Mouse (Mus musculus): ENCODE measurements around the gene Fam122a. TPM values are rescaled to one million over a fixed set of nuclear protein-coding genes. Genes with fewer than 3 reads are reported as not detected.
A peak's percentile ranks its signal among the peaks of the same experiment; 100 is the strongest.

The Fam122a gene
- polyA plus RNA-seq (2012; rRNA removed) = 21.6 and 23.4 TPM in 2 replicates

DNA sequence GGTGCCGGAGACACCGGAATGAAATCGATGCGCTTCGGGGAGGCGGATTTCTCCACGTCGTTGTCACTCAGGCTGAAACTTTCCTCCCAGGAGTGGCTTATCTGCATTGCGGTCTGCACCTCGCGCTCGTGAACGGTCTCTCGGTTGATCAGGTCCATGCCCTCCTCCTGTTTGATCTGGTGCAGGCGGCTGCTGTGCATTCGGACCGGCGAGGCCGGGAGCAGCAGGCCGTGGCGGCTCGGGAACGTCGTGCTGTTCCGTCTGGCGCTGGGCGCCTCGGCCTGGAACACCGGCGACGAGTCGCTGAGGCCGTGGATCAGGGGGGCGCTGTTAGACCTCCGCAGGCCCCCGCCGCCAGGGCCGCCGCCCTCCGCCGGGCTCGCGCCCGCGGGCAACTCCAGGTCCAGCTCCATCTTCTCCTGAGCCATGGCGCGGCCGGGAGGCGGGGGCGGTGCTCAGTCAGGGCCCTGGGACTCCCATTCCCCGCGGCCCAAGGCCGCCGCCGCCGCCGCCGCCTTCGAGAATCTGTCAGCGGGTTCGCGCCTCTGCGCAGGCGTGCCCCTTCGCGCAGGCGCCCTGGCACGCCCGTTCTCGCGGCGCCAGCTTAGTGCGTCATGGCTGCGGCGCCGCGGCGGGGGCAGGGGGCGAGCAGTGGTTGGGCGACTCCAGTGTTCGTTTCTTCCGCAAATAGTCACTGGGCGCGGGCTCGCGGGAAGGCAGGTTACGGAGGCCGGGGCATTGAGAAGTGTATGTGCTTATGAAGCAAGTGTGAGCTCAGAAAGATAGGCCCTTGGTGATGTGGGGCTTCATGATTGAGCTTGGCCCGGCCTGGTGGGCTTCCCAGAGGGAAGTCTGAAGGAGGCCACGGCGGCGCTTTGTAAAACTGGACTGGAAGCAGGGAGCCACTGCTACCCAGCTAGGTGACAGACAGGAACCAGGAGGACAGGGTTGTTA lies at the start of gene Fam122a:
Gene Fam122a, minus strand, starts transcription at position 428 of the 954 bp plus-strand sequence.
- Histone ChIP-seq H3K4me1 (ENCODE audit: control insufficient read depth, insufficient read depth, low read length) (0 out of 2 replicates have a peak, but pooled peaks cover 3% of the 10 kb centered on the region), H3K27ac (ENCODE audit: insufficient read depth, low read length) (peak within 1 kb of the TSS; percentile 96), H3K4me3 (ENCODE audit: insufficient read depth, low read length) (peak within 1 kb of the TSS; percentile 98)
- TF ChIP-seq CTCF (IDR thresholded peaks at IDR 0.05; ENCODE audit: extremely low read depth, insufficient read depth, low read length) = no peak
- TF ChIP-seq POLR2A (IDR thresholded peaks at IDR 0.05; ENCODE audit: extremely low read depth, insufficient read depth, low read length) = peak; percentile 65

DNA sequence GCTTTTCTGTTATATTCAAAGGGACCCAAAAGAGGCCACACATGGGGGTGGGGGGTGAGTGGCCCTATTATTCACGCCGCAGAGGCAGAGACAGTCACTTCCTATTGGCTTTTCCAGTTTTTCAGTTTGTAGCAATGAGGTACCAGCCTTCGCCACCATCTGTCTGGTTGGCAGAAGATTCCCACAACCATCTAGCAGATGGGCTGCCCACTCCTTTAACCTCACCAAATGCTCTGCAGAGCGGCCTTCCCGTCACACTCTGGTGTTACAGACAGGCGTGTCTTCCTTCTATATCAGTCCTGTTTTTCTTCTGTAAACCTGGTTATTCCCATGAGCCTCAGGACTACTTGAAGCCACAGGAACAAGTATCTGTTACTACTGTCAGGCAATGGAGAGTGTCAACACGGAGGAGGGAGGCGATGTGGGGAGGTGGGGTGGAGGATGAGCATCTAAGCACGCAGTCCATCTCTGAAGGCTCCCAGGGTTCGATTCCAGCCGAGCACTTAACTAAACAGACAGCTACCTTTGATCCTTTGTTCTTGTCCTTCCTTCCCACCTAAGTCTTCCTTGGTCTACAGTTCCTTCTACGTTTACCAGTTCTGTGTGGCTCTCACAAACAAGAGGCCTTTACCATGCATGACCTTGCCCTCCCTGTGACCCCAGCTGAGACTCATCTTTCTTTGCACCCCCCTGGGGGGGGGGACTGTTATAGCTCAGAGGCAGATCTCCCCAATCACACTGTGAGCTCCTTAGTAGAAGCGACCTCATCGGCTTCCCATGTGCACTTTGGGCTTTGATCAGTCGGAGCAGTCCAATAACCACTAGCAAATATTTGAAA lies 46.5 kb upstream of the Fam122a start:
- TF ChIP-seq POLR2A (IDR thresholded peaks at IDR 0.05; ENCODE audit: extremely low read depth, insufficient read depth, low read length) (no peak), CTCF (IDR thresholded peaks at IDR 0.05; ENCODE audit: extremely low read depth, insufficient read depth, low read length) (no peak)
- no peak overlapping the region for H3K27ac ChIP-seq (ENCODE audit: insufficient read depth, low read length)

DNA sequence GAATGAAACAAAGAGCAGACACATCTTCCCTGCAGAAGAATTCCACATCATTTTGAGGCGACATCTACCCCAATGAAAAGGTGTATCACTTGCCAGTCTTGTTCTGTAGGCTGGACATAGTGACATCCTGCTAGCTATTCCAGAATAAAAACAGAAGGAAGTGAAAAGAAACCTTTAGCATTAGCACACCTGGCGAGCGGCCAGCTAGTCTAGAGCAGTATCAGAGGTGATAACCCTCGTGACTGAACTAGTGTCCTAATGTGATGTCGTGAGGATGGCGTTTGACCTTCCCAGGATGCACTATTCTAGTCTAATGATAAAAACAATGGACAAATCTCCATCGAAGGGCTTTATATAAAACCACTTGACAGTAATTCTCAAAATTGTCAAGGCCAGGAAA lies 44.8 kb upstream of the Fam122a start:
- Histone ChIP-seq H3K27ac (ENCODE audit: insufficient read depth, low read length) (no peak overlapping the region), H3K4me3 (ENCODE audit: insufficient read depth, low read length) (no peak overlapping the region)
- TF ChIP-seq CTCF (IDR thresholded peaks at IDR 0.05; ENCODE audit: extremely low read depth, insufficient read depth, low read length) (no peak), POLR2A (IDR thresholded peaks at IDR 0.05; ENCODE audit: extremely low read depth, insufficient read depth, low read length) (no peak)

More for the DNA sequence above, 46.5 kb upstream of the Fam122a start:
- H3K4me1 ChIP-seq (ENCODE audit: control insufficient read depth, insufficient read depth, low read length) = peaks cover 1% of the 10 kb centered on the region; the same call in 1 of the 2 replicates
- H3K4me3 ChIP-seq (ENCODE audit: insufficient read depth, low read length) = no peak overlapping the region

DNA sequence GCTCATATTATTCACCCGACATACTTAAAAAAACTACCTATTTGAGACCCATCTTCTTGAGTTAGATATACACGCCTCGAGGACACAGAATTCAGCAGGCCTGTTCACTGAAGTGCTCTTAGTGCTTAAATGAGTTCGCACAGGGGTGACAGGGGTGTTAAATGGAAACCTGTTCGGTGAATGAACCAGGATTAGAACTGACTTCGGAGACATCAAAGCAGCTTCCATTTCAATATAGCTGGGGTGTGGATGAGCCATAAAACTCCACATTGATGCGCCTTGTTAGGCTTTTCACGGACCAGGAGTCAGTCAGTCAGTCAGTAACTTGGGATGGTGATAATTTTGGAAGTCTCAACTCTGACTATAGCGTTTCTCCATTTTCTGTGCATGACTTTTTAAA lies 44.0 kb upstream of the Fam122a start:
- Histone ChIP-seq H3K4me3 (ENCODE audit: insufficient read depth, low read length) (no peak overlapping the region), H3K27ac (ENCODE audit: insufficient read depth, low read length) (no peak overlapping the region), H3K4me1 (ENCODE audit: control insufficient read depth, insufficient read depth, low read length) (peaks cover 1% of the 10 kb centered on the region; the same call in 1 of the 2 replicates)
- TF ChIP-seq CTCF (IDR thresholded peaks at IDR 0.05; ENCODE audit: extremely low read depth, insufficient read depth, low read length) (no peak), POLR2A (IDR thresholded peaks at IDR 0.05; ENCODE audit: extremely low read depth, insufficient read depth, low read length) (no peak)

More for the DNA sequence above, 44.8 kb upstream of the Fam122a start:
- H3K4me1 ChIP-seq (ENCODE audit: control insufficient read depth, insufficient read depth, low read length) = peaks cover 1% of the 10 kb centered on the region; the same call in 1 of the 2 replicates

DNA sequence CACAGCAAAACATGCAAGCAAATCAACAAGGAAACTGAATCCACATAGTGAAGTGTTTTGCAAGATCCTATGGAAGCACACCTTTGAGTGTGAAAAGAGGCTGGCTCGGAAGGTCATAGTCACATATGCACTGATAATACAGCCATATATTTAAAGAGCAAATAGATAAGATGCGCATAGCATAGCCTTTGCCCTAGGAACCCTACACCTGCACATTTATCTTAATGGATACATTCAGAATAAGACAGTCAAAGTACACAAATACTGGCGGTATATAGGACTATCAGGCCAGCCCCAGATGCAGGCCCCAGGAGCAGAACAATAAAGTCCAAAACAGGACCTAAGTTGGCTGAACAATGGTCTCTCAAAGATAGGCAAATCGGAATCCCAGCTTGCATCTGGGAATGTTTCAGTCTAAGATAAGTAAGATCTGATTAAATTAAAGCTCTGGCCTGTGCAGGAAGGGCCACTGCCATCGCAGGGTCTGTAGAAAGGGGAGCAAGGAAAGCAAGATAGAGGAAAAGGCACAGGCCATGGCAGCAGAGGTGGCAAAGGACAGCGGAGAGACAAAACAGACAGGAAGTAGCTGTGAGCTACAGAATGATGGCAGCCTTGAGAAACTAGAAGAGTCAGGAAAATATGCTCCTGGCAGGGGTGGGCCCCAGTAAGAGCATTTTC lies 42.7 kb upstream of the Fam122a start:
- TF ChIP-seq POLR2A (IDR thresholded peaks at IDR 0.05; ENCODE audit: extremely low read depth, insufficient read depth, low read length) (no peak), CTCF (IDR thresholded peaks at IDR 0.05; ENCODE audit: extremely low read depth, insufficient read depth, low read length) (no peak)
- no peak overlapping the region for H3K4me3 ChIP-seq (ENCODE audit: insufficient read depth, low read length)
- H3K27ac ChIP-seq (ENCODE audit: insufficient read depth, low read length) = no peak overlapping the region
- H3K4me1 ChIP-seq (ENCODE audit: control insufficient read depth, insufficient read depth, low read length) = peaks cover 1% of the 10 kb centered on the region; the same call in 1 of the 2 replicates

DNA sequence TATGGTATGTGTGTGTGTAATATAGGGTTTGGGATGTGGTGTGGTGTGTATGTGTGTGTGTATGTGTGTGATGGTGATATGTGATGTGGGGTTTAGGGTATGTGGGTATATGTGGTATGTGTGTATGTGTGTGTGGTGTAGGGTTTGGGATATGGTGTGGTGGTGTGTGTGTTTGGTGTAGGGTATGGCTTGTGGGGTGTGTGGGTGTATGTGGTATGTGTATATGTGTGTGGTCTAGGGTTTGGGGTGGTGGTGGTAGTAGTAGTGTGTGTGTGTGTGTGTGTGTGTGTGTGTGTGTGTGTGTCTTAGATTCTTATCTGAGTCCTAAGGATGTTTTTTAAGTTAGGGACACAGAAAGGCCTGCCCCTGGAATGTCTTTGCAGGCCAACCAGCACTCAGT lies 41.2 kb upstream of the Fam122a start:
- H3K4me3 ChIP-seq (ENCODE audit: insufficient read depth, low read length) = no peak overlapping the region
- H3K27ac ChIP-seq (ENCODE audit: insufficient read depth, low read length) = no peak overlapping the region
- no peaks in the 10 kb centered on the region for H3K4me1 ChIP-seq (ENCODE audit: control insufficient read depth, insufficient read depth, low read length)
- no peak for TF ChIP-seq CTCF (IDR thresholded peaks at IDR 0.05; ENCODE audit: extremely low read depth, insufficient read depth, low read length)
- no peak for TF ChIP-seq POLR2A (IDR thresholded peaks at IDR 0.05; ENCODE audit: extremely low read depth, insufficient read depth, low read length)

DNA sequence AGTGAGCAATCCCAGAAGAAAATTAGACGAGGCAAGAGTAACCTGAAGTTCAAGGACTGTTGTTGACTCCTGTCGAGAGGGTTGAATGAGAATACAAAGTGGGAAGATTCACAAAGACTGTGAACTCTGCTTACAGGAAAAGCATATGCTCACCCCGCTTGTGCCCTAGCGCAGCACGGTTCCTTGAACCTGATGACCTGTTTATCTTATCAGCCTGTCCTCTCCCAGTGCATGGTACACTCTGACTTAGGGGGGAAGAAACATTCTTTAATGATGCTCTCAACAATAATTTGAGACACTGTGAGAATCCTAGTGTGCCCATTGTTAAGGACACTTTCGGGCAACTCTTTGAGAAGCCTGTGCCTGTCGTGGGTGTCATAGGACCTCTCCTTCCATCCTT lies 39.9 kb upstream of the Fam122a start:
- no peaks in the 10 kb centered on the region for H3K4me1 ChIP-seq (ENCODE audit: control insufficient read depth, insufficient read depth, low read length)
- no peak overlapping the region for H3K4me3 ChIP-seq (ENCODE audit: insufficient read depth, low read length)
- no peak overlapping the region for H3K27ac ChIP-seq (ENCODE audit: insufficient read depth, low read length)
- no peak for TF ChIP-seq POLR2A (IDR thresholded peaks at IDR 0.05; ENCODE audit: extremely low read depth, insufficient read depth, low read length)
- TF ChIP-seq CTCF (IDR thresholded peaks at IDR 0.05; ENCODE audit: extremely low read depth, insufficient read depth, low read length) = no peak

DNA sequence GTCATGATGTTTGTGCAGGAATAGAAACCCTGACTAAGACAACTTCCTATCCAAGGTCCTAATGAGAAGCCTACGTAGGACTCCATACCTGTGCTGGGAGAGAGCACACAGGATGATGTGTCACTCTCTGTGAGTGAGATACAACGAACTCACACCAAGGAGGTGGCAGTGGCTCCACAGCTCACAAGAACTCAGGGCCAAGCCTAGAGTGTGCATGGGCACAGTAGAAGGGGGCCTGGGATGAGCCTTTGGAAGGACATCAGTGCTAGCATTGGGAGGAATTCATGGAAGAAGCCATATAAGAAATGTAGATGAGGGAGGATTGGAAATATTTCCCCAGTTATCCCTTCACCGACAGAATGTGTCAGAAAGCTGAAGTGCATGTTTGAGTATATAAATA lies 38.8 kb upstream of the Fam122a start:
- Histone ChIP-seq H3K27ac (ENCODE audit: insufficient read depth, low read length) (no peak overlapping the region), H3K4me1 (ENCODE audit: control insufficient read depth, insufficient read depth, low read length) (peaks cover 2% of the 10 kb centered on the region; the same call in 1 of the 2 replicates), H3K4me3 (ENCODE audit: insufficient read depth, low read length) (no peak overlapping the region)
- TF ChIP-seq CTCF (IDR thresholded peaks at IDR 0.05; ENCODE audit: extremely low read depth, insufficient read depth, low read length) = no peak
- TF ChIP-seq POLR2A (IDR thresholded peaks at IDR 0.05; ENCODE audit: extremely low read depth, insufficient read depth, low read length) = no peak
